Mouse (Mus musculus) kidney, embryonic 16.5 days (tissue): ENCODE results near the gene Eml3. TPM values are rescaled to one million over a fixed set of nuclear protein-coding genes. Genes with fewer than 3 reads are reported as not detected.

ENCODE experiments used
- ATAC-seq: fragments of 200-750 bp; cut with Nextera tagmentation; 2 replicates; pipeline ENCODE4 v1.8.0; 2017; ENCODE audit warnings: moderate TSS enrichment; ENCODE audit not compliant: low FRiP score, low TSS enrichment
- H3K27ac ChIP-seq: fragments of 300-500 bp; sonication (generic); 2 replicates; pipeline ENCODE4 v1.5.1; 2014; ENCODE audit warnings: low read length
- H3K27me3 ChIP-seq: fragments of 300-500 bp; sonication (generic); 2 replicates; pipeline ENCODE4 v1.6.1; 2014; ENCODE audit warnings: low read length, control low read depth, mixed read lengths; ENCODE audit not compliant: insufficient read depth
- H3K36me3 ChIP-seq: fragments of 300-500 bp; sonication (generic); 2 replicates; pipeline ENCODE4 v1.6.1; 2014; ENCODE audit warnings: low read length, control low read depth, mixed read lengths; ENCODE audit not compliant: insufficient read depth
- H3K4me1 ChIP-seq: fragments of 300-500 bp; sonication (generic); 2 replicates; pipeline ENCODE4 v1.6.1; 2014; ENCODE audit warnings: low read length, control low read depth, mixed read lengths; ENCODE audit not compliant: insufficient read depth
- H3K4me2 ChIP-seq: fragments of 300-500 bp; sonication (generic); replicated peaks from 2 replicates; pipeline ENCODE4 v1.6.1; 2014; ENCODE audit warnings: low read depth, low read length
- H3K4me3 ChIP-seq: fragments of 300-500 bp; sonication (generic); 2 replicates; pipeline ENCODE4 v1.5.1; 2014; ENCODE audit warnings: mild to moderate bottlenecking, low read length
- H3K9ac ChIP-seq: fragments of 300-500 bp; sonication (generic); replicated peaks from 2 replicates; pipeline ENCODE4 v1.6.1; 2014; ENCODE audit warnings: low read length
- H3K9me3 ChIP-seq: fragments of 300-500 bp; sonication (generic); 2 replicates; pipeline ENCODE4 v1.6.1; 2016; ENCODE audit warnings: low read length, control low read depth
- WGBS: fragments of 180-500 bp; shearing (Covaris S2); extraction: QIAGEN DNeasy Blood & Tissue Kit; methylation state at CpG from one replicate; pipeline ENCODE4 v1.1.7; 2014; 5-methylcytosine and 5-hydroxymethylcytosine counted together
- polyA plus RNA-seq: library from polyadenylated mRNA; unstranded; fragments of >200 nt; fragmentation: Nextera tagmentation; extraction: Ambion mirVana; gene quantifications from 2 replicates; pipeline ENCODE4 v1.2.1, GENCODE M21; 2015

The Eml3 gene
- 33.2 and 34.1 TPM in 2 replicates for polyA plus RNA-seq

DNA sequence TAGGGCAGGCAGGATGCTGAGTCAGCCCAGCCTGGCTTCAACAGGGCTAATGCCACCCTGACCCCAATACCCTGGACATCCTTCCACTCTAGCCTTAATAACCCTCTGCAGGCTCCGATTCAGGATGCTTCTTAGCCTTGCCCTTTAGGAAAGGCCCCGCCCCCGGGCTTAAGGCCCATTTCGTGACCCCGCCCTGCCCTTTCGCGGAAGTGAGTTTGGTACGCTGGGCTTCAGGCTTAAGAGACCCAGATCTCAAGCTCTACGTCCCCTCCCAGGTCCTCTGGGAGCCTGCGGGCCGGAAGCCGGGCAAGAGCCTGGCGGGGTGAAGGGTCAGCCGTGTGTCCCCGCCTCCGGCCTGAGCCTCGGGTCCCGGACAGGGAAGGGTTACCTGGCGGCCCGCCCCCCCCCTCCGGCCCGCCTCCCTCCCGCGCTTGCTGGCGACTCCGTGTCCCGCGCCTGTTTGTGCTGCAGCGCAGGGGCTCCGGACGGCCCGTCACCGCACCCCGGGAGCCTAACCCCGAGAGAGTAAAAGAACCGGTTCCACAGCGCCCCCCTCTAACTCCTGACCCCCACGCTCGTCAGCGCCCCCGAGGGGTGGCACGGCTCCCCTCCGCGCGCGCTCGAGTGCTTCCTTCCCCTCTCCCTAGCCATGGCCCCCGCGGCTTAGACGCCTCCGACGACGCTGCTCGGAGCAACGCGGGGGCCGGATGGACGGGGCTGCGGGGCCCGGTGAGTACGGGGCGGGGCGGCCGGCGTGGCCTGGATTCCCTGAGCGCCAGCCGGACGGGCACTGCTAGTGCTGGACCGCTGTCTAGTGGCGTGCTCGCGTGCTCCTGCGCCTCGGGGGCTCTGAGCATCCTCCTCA is at the start of gene Eml3, which contains the start of gene Rom1:
Gene Eml3 (plus strand): TSS at position 329 of the 865 bp plus-strand sequence.
Gene Rom1 (minus strand): TSS at position 133 of the 865 bp plus-strand sequence.
- peak within 1 kb of the TSS; percentile 91 for H3K27ac ChIP-seq
- H3K9ac ChIP-seq, result peak within 1 kb of the TSS; percentile 91
- no peaks in the 10 kb centered on the region for H3K27me3 ChIP-seq
- H3K4me1 ChIP-seq, result peaks cover 18% of the 10 kb centered on the region
- 1% methylated on average over 71 of the region's 74 CpGs for WGBS
- H3K9me3 ChIP-seq, result no peaks in the 10 kb centered on the region
- peak within 1 kb of the TSS; percentile 76 for H3K4me2 ChIP-seq
- H3K4me3 ChIP-seq, result peak within 1 kb of the TSS; percentile 90
- peak; percentile 89 for ATAC-seq
- H3K36me3 ChIP-seq, result peaks cover 29% of the 10 kb centered on the region; the same call in 1 of the 2 replicates

DNA sequence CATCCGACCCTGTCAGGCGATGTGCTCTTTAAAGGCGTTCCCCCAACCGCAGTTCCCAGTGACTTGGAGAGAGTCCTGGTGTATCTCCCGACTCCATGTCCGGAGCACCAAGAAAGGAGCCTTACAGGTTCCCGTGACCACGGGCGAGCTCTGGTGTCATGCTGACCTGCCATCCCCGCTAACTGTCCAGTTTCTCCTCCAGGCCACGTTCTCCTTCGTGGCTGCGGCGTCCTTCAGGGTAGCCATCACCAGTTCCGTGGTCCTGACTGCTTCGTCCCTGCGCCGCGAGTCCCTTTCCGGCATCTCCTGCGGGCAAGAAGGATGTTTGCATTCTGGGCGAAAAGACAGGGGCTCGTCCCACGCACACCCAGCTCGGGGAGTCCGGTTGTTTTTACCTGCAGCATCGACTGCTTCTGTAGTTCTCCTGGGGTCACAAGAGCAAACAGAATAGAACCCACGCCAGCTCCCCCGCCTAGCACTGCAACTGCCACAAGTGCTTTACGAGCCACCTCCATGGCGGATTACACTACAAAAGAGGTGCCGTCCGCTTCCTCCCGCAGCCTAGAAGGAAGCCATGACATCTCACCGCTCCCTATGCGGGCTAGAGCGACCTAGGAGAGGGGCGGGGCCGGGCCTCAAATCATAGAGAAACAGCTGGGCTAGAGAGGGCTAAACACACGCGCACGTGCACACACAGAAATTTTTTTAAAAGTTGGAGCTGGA is 48.9 kb upstream of the Eml3 start, which contains the start of gene Uqcc3:
Gene Uqcc3 (minus strand): TSS at position 613 of the 723 bp plus-strand sequence.
- under 1% methylated on average over 42 of the region's 42 CpGs for WGBS
- peaks cover 10% of the 10 kb centered on the region for H3K4me1 ChIP-seq

DNA sequence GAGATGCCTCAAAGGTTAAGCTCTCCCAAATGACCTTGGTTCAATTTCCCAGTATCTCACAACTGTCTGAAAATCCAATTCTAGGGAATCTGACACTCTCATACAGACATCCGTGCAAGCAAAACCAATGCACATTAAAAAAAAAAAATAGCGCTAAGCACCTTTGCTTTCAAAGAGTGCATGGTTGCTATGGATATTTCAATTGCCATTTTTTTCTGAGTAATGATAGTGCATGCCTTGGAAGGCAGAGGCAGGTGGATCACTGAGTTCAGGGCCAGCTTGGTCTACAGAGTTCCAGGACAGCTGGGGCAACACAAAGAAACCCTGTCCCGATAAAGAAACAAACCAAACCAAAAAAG is 48.3 kb upstream of the Eml3 start:
- 19% methylated on average over 3 of the region's 3 CpGs for WGBS
- H3K27me3 ChIP-seq, result no peaks in the 10 kb centered on the region
- H3K4me2 ChIP-seq, result peak overlapping the region; percentile 83
- peaks cover 10% of the 10 kb centered on the region for H3K4me1 ChIP-seq
- 0 out of 2 replicates have a peak, but pooled peaks have one; percentile 19 for ATAC-seq
- H3K4me3 ChIP-seq, result peak overlapping the region; percentile 92
- no peaks in the 10 kb centered on the region for H3K9me3 ChIP-seq
- peak overlapping the region; percentile 92 for H3K9ac ChIP-seq
- H3K27ac ChIP-seq, result no peak overlapping the region
- H3K36me3 ChIP-seq, result peaks cover 18% of the 10 kb centered on the region

More for the DNA sequence above, 48.9 kb upstream of the Eml3 start, which contains the start of gene Uqcc3:
- Histone ChIP-seq H3K4me3 (peak within 1 kb of the TSS; percentile 92), H3K36me3 (peaks cover 23% of the 10 kb centered on the region), H3K27ac (peak within 1 kb of the TSS; percentile 87), H3K4me2 (peak within 1 kb of the TSS; percentile 83), H3K9ac (peak within 1 kb of the TSS; percentile 92), H3K9me3 (no peaks in the 10 kb centered on the region), H3K27me3 (no peaks in the 10 kb centered on the region)
- ATAC-seq, result peak; percentile 98

DNA sequence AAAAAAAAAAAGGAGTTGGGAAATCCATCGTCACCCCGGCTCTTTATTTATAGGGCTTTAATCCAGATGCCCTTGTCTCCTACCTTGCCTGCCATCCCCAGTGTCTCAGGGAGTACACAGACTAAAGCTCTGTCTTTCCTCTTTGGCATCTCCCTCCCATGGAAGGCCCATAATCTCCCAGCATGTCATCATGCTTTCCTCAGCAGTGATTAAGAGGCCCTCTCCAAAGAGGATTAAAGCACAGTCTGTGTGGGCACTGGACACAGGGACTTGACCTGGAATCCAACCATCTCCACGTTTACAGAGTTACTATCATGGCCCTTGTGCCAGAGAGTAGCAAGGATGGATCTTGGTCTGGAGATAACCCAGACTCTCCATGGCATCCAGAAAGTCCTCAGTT is 45.7 kb upstream of the Eml3 start, which contains the start of the genes Lbhd1 and Gm49403:
Gene Lbhd1 (plus strand): TSS at position 117 of the 400 bp plus-strand sequence.
Gene Gm49403 (plus strand): TSS at position 315 of the 400 bp plus-strand sequence.
- Histone ChIP-seq H3K27me3 (no peaks in the 10 kb centered on the region), H3K9me3 (no peaks in the 10 kb centered on the region), H3K36me3 (no peaks in the 10 kb centered on the region), H3K9ac (no peak within 1 kb of the TSS), H3K27ac (no peak within 1 kb of the TSS), H3K4me1 (peaks cover 18% of the 10 kb centered on the region), H3K4me2 (no peak within 1 kb of the TSS), H3K4me3 (no peak within 1 kb of the TSS)
- WGBS, result 87% methylated on average over 3 of the region's 3 CpGs
- ATAC-seq, result no peak

DNA sequence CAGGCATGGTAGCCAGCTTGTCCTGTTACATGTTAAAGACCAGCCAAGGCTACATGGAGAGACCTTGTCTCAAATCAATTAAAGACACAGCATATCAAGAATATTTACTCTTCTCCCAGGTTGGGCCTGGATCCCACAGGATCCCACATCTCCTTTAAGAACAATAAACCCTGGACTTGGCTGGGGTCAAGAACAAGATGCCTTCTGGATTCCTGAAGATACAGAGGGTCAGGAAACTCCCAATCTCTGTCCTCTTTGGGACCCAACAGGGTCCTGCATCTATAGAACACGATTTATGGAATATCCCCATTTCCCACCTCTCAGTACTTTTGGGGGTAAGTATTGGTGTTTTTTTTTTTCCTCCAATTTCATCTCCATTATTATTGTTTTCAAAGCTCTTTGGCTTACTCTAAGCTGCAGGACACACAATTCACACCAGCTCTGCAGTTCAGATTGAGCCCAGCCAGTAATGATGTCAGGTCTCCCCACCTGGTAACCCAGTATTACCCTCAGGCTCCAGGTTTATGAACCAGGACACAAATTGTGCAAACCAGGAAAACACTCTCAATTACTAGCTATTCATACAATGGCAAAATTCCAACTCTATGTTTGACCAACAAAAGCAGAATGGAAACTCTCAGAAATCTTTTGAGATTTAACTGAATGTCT is 42.3 kb upstream of the Eml3 start:
- ATAC-seq, result no peak
- H3K4me3 ChIP-seq, result peak overlapping the region; percentile 81; the same call in 1 of the 2 replicates
- H3K36me3 ChIP-seq, result peaks cover 13% of the 10 kb centered on the region; the same call in 1 of the 2 replicates
- 54% methylated on average over 1 of the region's 1 CpGs for WGBS
- H3K9ac ChIP-seq, result peak overlapping the region; percentile 92
- H3K4me1 ChIP-seq, result peaks cover 17% of the 10 kb centered on the region
- H3K4me2 ChIP-seq, result peak overlapping the region; percentile 88
- H3K9me3 ChIP-seq, result no peaks in the 10 kb centered on the region
- H3K27me3 ChIP-seq, result no peaks in the 10 kb centered on the region
- peak overlapping the region; percentile 86 for H3K27ac ChIP-seq

DNA sequence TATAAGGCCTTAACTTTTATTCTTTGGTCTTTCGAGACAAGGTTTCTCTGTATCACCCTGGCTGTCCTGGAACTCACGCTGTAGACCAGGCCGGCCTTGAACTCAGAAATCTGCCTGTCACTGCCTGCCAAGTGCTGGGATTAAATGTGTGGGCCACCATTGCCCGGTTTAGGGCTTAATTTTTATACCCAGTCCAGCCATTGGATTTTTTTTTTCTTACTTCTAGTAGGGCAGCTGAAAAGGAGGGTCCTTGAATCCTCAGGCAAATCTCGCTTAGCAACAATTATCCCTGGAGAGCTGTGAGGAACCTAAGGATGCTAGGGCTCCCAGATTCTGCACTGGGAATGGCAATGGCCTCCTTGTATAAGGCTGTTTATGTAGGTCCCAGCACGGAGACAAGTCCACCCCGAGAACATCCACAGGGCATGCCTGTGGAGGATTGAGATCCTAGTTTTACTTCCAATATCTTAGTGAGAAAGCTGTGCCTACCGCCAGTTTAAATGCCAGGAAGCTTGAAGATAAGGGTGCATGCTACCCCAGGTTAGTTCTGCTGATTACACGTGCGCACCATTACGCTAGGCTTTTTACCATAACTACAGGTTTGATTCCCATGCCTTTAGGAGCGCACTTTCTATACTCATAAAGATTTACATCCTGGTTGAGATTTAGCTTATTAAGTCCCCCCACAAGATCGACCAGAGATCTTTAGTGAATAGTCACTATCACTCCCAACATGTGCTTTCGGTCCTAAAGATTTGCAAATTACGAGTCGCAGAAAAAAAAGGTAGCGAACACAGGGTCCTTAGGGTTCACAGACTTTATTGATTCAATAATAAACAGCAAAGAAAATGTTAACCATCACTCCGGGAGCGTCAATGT is 41.5 kb upstream of the Eml3 start:
- peak overlapping the region; percentile 92 for H3K9ac ChIP-seq
- WGBS, result 15% methylated on average over 19 of the region's 19 CpGs
- peak overlapping the region; percentile 86 for H3K27ac ChIP-seq
- H3K9me3 ChIP-seq, result no peaks in the 10 kb centered on the region
- H3K27me3 ChIP-seq, result no peaks in the 10 kb centered on the region
- ATAC-seq, result no peak
- H3K4me3 ChIP-seq, result peak overlapping the region; percentile 81
- H3K36me3 ChIP-seq, result peaks cover 13% of the 10 kb centered on the region; the same call in 1 of the 2 replicates
- peak overlapping the region; percentile 88 for H3K4me2 ChIP-seq
- peaks cover 17% of the 10 kb centered on the region for H3K4me1 ChIP-seq

DNA sequence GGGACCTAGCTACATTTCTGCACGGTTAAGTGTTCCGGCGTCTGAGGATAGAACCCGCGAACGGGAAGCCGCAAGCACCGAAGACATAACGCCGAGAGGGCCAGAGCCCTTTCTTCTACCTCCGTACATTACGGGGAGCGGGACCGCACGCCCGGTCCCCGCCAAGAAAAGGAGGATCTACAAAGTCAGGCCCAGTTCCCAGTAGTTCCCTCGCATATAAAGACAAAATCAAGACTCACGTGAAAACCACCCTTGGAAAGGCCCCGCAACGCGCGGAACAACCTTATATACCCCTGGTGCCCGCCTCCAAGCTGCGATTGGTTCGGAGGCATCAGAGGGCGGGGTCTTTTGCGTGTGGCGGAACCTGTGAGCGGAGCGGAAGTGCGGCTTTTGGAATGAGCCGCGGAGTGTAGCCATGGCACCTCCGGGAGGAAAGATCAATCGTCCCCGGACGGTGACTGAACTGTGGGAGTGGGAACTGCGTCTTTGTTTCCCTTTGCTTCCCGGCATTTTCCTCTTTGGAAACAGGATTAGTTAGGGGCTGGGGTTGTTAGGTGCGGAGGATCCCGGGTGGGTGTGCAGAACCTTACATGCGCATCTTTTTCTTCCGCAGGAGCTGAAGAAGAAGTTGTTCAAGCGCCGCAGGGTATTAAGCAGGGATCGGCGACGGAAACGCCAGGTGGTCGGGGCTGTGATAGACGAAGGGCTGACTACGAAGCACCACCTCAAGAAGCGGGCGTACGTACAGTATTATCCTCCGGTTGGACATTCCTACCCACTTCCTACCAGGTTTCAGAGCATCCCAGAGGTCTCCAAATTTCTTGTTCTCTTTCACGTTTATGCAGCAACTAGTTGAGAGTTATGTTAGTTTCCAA is 40.6 kb upstream of the Eml3 start, which contains the start of the genes 1810009A15Rik and Gm49416:
Gene 1810009A15Rik (plus strand): TSS at position 343 of the 875 bp plus-strand sequence.
Gene Gm49416 (plus strand): TSS at position 416 of the 875 bp plus-strand sequence.
- Histone ChIP-seq H3K36me3 (peaks cover 13% of the 10 kb centered on the region; the same call in 1 of the 2 replicates), H3K4me1 (peaks cover 20% of the 10 kb centered on the region), H3K27ac (peak within 1 kb of the TSS; percentile 93), H3K9ac (peak within 1 kb of the TSS; percentile 92), H3K27me3 (no peaks in the 10 kb centered on the region), H3K9me3 (no peaks in the 10 kb centered on the region), H3K4me3 (peak within 1 kb of the TSS; percentile 81), H3K4me2 (peak within 1 kb of the TSS; percentile 88)
- peak; percentile 95 for ATAC-seq
- under 1% methylated on average over 58 of the region's 58 CpGs for WGBS
